Mouse (Mus musculus) CH12.LX (cell line): ENCODE results near the gene Myo3b. TPM values are rescaled to one million over a fixed set of nuclear protein-coding genes. Genes with fewer than 3 reads are reported as not detected.

Source experiments
- DNase-seq: peaks from one replicate; pipeline ENCODE4 v3.0.0-alpha.2; 2013; ENCODE audit errors: extremely low read depth
- H3K27ac ChIP-seq: 2 replicates; pipeline ENCODE4 v1.5.1; 2012; ENCODE audit warnings: low read depth, mild to moderate bottlenecking, control low read depth, moderate library complexity; ENCODE audit not compliant: insufficient read depth
- H3K27me3 ChIP-seq: replicated peaks from 2 replicates; pipeline ENCODE3; 2012; ENCODE audit warnings: inconsistent platforms
- H3K36me3 ChIP-seq, 2 experiments: replicated peaks in 1 of 2; 2 replicates each; pipeline versions ENCODE3 to v1.6.1; 2012; ENCODE audit warnings: inconsistent platforms in 1 of 2, low read length in 1 of 2, mild to moderate bottlenecking in 1 of 2, mixed read lengths in 1 of 2, moderate library complexity in 1 of 2; ENCODE audit not compliant: control insufficient read depth in 1 of 2, insufficient read depth in 1 of 2
- H3K4me1 ChIP-seq, 2 experiments: 2 replicates each; pipeline ENCODE4 v1.6.1; 2012; ENCODE audit warnings: inconsistent platforms in 1 of 2, moderate library complexity in 1 of 2; ENCODE audit not compliant: insufficient read depth in 2 of 2, control insufficient read depth in 1 of 2
- H3K4me2 ChIP-seq: 2 replicates; pipeline ENCODE4 v1.6.1; 2012; ENCODE audit warnings: low read depth, mild to moderate bottlenecking, control low read depth; ENCODE audit not compliant: poor library complexity, insufficient read depth, severe bottlenecking
- H3K4me3 ChIP-seq, 3 experiments: fragments of 150-350 bp in 1 of 3; sonication (generic) in 1 of 3; replicated peaks in 1 of 3; 2 replicates each; pipeline versions ENCODE3 to v1.5.1; 2011 to 2012; ENCODE audit warnings: low read depth in 2 of 3, low read length in 2 of 3, mild to moderate bottlenecking in 2 of 3, moderate library complexity in 2 of 3, control low read depth in 1 of 3, improper control_type of control experiment in 1 of 3, inconsistent platforms in 1 of 3, mixed read lengths in 1 of 3; ENCODE audit not compliant: poor library complexity in 1 of 3
- H3K79me2 ChIP-seq: replicated peaks from 2 replicates; pipeline ENCODE4 v1.6.1; 2012; ENCODE audit warnings: mild to moderate bottlenecking, moderate library complexity; ENCODE audit not compliant: control insufficient read depth, poor library complexity, insufficient read depth, severe bottlenecking; ENCODE audit errors: extremely low read depth
- H3K9ac ChIP-seq: 2 replicates; pipeline ENCODE4 v1.6.1; 2012; ENCODE audit warnings: low read depth, mild to moderate bottlenecking, control low read depth, moderate library complexity; ENCODE audit not compliant: insufficient read depth
- H3K9me3 ChIP-seq: replicated peaks from 2 replicates; pipeline ENCODE3; 2012; ENCODE audit warnings: low read length, inconsistent platforms, mixed read lengths
- CHD1 ChIP-seq: IDR thresholded peaks from 2 replicates; pipeline ENCODE4 v1.6.1; 2012; ENCODE audit warnings: low read depth, low read length, improper control_type of control experiment, inconsistent platforms
- CTCF ChIP-seq, 2 experiments: IDR thresholded peaks in 1 of 2; conservative IDR thresholded peaks in 1 of 2; 2 replicates each; pipeline ENCODE4 v1.5.1; 2011 to 2012; ENCODE audit warnings: low read depth in 2 of 2, low read length in 2 of 2, improper control_type of control experiment in 1 of 2, inconsistent platforms in 1 of 2, mild to moderate bottlenecking in 1 of 2, moderate library complexity in 1 of 2
- EP300 ChIP-seq: IDR thresholded peaks from 2 replicates; pipeline ENCODE4 v1.6.1; 2011; ENCODE audit warnings: low read length, improper control_type of control experiment
- HCFC1 ChIP-seq: IDR thresholded peaks from 2 replicates; pipeline ENCODE4 v1.6.1; 2012; ENCODE audit warnings: low read depth, mild to moderate bottlenecking, inconsistent platforms, low read length, improper control_type of control experiment
- IRF4 ChIP-seq: IDR thresholded peaks from 2 replicates; pipeline ENCODE4 v1.6.1; 2014; ENCODE audit warnings: low read depth, mild to moderate bottlenecking, inconsistent platforms, low read length, improper control_type of control experiment
- MAFK ChIP-seq: IDR thresholded peaks from 2 replicates; pipeline ENCODE4 v1.6.1; 2011; ENCODE audit warnings: low read length, improper control_type of control experiment; ENCODE audit not compliant: insufficient replicate concordance
- MAX ChIP-seq: IDR thresholded peaks from 2 replicates; pipeline ENCODE4 v1.6.1; 2011; ENCODE audit warnings: low read length, improper control_type of control experiment
- MXI1 ChIP-seq: IDR thresholded peaks from 2 replicates; pipeline ENCODE4 v1.6.1; 2011; ENCODE audit warnings: mild to moderate bottlenecking, low read depth, low read length, improper control_type of control experiment
- NRF1 ChIP-seq: IDR thresholded peaks from 2 replicates; pipeline ENCODE4 v1.6.1; 2014; ENCODE audit warnings: low read depth, mild to moderate bottlenecking, inconsistent platforms, low read length, improper control_type of control experiment, moderate library complexity
- POLR2AphosphoS2 ChIP-seq: IDR thresholded peaks from 2 replicates; pipeline ENCODE4 v1.6.1; 2011; ENCODE audit warnings: low read depth, low read length, improper control_type of control experiment
- RAD21 ChIP-seq: IDR thresholded peaks from 2 replicates; pipeline ENCODE4 v1.6.1; 2011; ENCODE audit warnings: low read depth, mild to moderate bottlenecking, low read length, improper control_type of control experiment, moderate library complexity
- SIN3A ChIP-seq: IDR thresholded peaks from 2 replicates; pipeline ENCODE4 v1.6.1; 2012; ENCODE audit warnings: low read length, improper control_type of control experiment, inconsistent platforms
- SMC3 ChIP-seq: IDR thresholded peaks from 2 replicates; pipeline ENCODE4 v1.6.1; 2011; ENCODE audit warnings: low read depth, low read length, improper control_type of control experiment
- TBP ChIP-seq: conservative IDR thresholded peaks from 2 replicates; pipeline ENCODE4 v1.6.1; 2011; ENCODE audit warnings: low read depth, low read length, improper control_type of control experiment
- dilution Hi-C: fragments of 300-500 bp; cut with MboI; formaldehyde crosslinking; loops from 2 replicates; pipeline ENCODE4 v1.14.3; 2020; ENCODE audit warnings: low sequenced_read_pairs; ENCODE audit not compliant: extremely low pct_unique_long_range_greater_than_20kb, extremely low pct_ligation_motif_present
- in situ Hi-C: fragments of 300-500 bp; cut with MboI; formaldehyde crosslinking; loops from 3 replicates; pipeline ENCODE4 v1.14.3; 2019; ENCODE audit warnings: low sequenced_read_pairs, low pct_ligation_motif_present, low pct_unique_long_range_greater_than_20kb, mixed read lengths
- polyA plus RNA-seq: library from polyadenylated mRNA; unstranded; fragments of >175 nt; gene quantifications from 2 replicates; pipeline ENCODE4 v1.2.1, GENCODE M21; 2012; ENCODE audit warnings: low read depth; ENCODE audit not compliant: insufficient read length
- total RNA-seq, 2 experiments: library from RNA; depleted of rRNA; stranded (reverse); fragments of 300-350 nt in 1 of 2; fragments of >200 nt in 1 of 2; gene quantifications; 2 replicates each; pipeline ENCODE4 v1.2.3; 2012 to 2014

The Myo3b gene
- total and polyA plus RNA-seq, 3 experiments = 0.63 to 0.76 (median 0.64) TPM

DNA sequence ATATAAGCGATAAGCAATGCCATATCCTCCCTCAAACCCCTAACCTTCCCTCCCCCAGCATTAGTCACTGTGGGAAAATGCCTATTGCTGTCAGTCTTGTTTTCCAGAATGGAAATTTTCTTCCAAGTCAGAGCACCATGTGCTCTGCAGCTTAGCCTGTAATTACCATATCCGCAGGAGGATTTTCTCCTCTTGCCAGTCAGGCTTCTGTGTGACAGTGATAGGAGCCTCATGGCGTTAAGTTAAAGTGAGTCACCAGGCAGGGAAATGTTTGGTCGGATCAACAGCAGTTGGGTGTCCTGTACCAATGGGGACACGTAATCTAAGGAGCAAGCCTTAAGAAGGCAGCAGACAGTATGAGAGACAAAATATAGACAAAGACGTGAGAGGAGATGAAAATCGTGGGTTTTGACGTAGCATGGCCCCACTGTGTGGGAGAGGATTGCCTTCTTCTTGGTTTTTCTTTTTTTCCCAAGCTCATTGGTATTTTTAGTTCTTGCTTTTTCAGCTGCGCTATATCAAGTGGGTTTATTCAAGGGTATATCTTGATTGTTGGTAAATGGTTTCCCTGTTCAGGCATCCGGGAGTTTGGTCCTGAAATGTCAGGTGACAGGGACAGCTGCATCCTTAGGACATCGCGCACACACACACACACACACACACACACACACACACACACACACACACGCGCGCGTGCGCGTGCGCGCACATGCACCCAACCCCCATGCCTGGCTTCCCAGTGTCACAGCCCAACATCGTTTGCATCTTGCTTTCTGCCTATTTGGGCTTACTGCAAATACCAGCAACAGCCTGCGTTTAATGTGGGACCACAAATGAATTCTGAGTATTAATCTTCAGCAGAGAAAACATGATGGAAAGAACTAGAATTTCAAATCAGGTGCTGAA, 171.8 kb downstream of the Myo3b start:
- Histone ChIP-seq H3K27ac (no peak overlapping the region), H3K9me3 (peaks cover 6% of the 10 kb centered on the region), H3K9ac (no peak overlapping the region), H3K4me2 (no peak overlapping the region), H3K4me1 (no peaks in the 10 kb centered on the region), H3K36me3 (no peaks in the 10 kb centered on the region), H3K4me3 (no peak overlapping the region), H3K79me2 (no peaks in the 10 kb centered on the region), H3K27me3 (no peaks in the 10 kb centered on the region)
- no peak for DNase-seq
- dilution Hi-C loops = no loop called here
- TF ChIP-seq EP300 (no peak), NRF1 (no peak), TBP (no peak), SIN3A (no peak), MXI1 (no peak), HCFC1 (no peak)
- in situ Hi-C loops = no loop called here

DNA sequence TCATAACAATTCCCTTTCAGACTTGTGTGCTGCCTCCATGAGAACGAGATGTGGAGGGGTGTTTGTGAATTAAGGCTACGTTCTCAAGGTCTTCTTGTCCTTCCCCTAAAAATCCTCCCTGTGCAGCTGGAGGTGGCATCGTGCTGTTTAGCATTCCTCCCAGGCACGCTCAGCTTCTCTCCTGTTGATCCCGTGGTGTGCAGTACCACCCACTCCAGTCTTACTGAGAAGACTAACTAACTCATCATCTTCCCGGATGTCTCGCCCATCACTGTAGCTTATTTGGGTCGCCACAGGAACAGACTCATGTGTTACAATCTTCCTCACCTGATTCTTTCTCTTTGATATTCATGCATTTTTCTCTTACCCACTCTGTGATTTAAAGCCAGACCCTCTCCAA, 175.5 kb downstream of the Myo3b start:
- H3K36me3 ChIP-seq = no peaks in the 10 kb centered on the region
- no peak for TF ChIP-seq MAX
- TF ChIP-seq CHD1 = no peak
- no peak for TF ChIP-seq IRF4
- TF ChIP-seq MXI1 = no peak
- no peak for TF ChIP-seq TBP
- TF ChIP-seq POLR2AphosphoS2 = no peak
- TF ChIP-seq, all 38 proteins: peak for 0
- Histone ChIP-seq H3K27ac (no peak overlapping the region), H3K79me2 (no peaks in the 10 kb centered on the region), H3K9me3 (peaks cover 6% of the 10 kb centered on the region), H3K9ac (no peak overlapping the region), H3K4me3 (no peak overlapping the region), H3K4me1 (peaks cover 0 to 4% of the 10 kb centered on the region in 2 experiments; a peak in 2 of 4 replicates), H3K4me2 (no peak overlapping the region), H3K27me3 (no peaks in the 10 kb centered on the region)
- no peak for DNase-seq
- dilution Hi-C loops = no loop called here
- in situ Hi-C loops = no loop called here

DNA sequence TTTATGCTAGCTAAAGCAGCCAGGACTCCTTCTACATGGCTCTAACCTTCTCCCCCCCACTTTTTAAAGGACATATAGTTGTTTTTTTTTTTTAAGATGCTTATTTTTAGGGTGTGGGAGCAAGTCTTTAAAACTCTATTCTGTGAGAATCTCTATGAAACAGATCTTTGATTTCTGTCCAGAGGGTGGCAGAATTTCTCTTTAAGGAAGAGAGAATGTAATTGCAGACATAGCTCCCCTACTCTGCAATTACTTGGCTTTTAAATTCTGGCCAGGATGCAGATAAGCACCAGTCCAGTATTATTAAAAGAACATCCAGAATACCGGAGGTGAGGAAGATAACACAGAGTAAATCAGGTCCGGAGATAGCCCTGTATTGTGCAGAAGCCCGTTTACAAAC, 178.9 kb downstream of the Myo3b start:
- TF ChIP-seq SMC3 (peak; percentile 9; the same call in 1 of the 2 replicates), CTCF (conservative IDR thresholded peaks at IDR 0.05 in 1 of 2, IDR thresholded peaks at IDR 0.05 in 1 of 2; ENCODE audit: low read depth in 2 of 2, low read length in 2 of 2) (peak in 1 of 2 experiments; percentile 33; a peak in 2 of 4 replicates), MAFK (no peak), RAD21 (peak; percentile 22)
- H3K9ac ChIP-seq = no peak overlapping the region
- dilution Hi-C loops (no loop called here), in situ Hi-C loops (no loop called here)
- H3K4me3 ChIP-seq = no peak overlapping the region
- H3K27me3 ChIP-seq = no peaks in the 10 kb centered on the region
- peaks cover 0 to 4% of the 10 kb centered on the region in 2 experiments; a peak in 2 of 4 replicates for H3K4me1 ChIP-seq
- no peak overlapping the region for H3K27ac ChIP-seq
- H3K79me2 ChIP-seq = no peaks in the 10 kb centered on the region
- H3K4me2 ChIP-seq = no peak overlapping the region
- no peaks in the 10 kb centered on the region for H3K36me3 ChIP-seq
- no peaks in the 10 kb centered on the region for H3K9me3 ChIP-seq
- DNase-seq = no peak
